Mouse (Mus musculus) layer of hippocampus, adult 18-20 months (tissue): ENCODE data around the gene Serpinc1. TPM values are rescaled to one million over a fixed set of nuclear protein-coding genes. Genes with fewer than 3 reads are reported as not detected.
"Not testable (repeated sequence)": the region's sequence is repeated elsewhere in the genome, so short reads cannot be mapped to it uniquely, and the experiment has no call there.

Experiments used
- DNase-seq, 2 experiments: peaks; one replicate each; pipeline ENCODE4 v3.0.0; 2022; ENCODE audit warnings: low spot score in 2 of 2
- total RNA-seq, 2 experiments: library from RNA; stranded (reverse); gene quantifications; 2 replicates each; pipeline ENCODE4 v1.2.3; 2021

Serpinc1 gene
- total RNA-seq, 2 experiments from 2014 or later = 0.10 TPM

DNA sequence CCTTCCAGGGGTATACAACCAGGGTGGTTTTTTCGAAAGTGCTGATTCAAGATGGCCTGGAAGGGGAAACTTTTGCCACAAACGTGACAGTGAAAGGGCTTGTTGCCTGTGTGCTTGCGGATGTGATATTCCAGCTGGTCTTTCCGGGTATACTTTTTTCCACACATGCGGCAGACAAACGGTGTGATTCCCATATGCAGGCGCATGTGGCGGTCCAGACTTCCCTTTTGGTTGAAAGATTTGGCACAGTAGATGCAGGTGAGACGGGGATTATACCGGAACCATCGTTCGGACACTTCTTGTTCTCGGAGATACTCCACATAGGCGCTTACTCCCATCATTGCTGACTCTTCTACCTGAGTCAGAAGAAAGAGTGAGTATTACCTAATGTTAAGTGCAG lies 41.7 kb downstream of the Serpinc1 start:
- no peak for DNase-seq

- no peak for DNase-seq
These were observed 47.2 kb downstream of the Serpinc1 start for GRCm38 (mm10) chr1:161025410-161026210.

DNA sequence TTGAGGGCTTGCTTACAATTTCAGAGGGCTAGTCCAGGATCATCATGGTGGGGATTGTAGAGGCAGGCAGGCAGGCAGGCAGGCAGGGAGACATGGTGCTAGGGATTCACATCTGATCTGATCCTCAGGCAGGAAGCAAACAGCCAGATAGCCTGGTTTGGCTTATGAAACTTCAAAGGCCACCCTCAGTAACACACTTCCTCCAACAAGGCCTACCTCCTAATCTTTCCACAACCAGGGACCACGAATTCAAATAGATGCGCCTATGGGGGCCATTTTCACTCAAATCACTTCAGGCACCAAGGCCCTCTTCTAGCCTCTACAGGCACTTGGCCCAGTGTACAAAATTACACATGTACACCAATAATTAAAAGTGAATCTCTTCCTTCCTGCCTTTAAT lies 48.8 kb downstream of the Serpinc1 start:
- DNase-seq = no peak

DNA sequence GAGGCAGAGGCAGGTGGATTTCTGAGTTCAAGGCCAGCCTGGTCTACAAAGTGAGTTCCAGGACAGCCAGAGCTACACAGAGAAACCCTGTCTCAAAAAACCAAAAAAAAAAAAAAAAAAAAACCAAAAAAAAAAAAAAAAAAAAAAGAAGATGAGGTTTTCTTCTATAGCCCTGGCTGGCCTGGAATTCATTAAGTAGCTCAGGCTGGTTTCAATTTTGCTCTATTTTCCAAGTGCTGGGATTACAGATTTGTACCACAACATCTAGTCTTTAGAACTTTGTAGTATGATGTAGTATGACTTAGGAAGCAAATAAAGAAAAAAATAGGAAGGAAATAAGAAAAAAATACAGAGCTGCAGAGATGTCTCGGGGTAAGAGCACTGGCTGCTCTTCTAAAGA lies 50.0 kb downstream of the Serpinc1 start:
- not testable (repeated sequence) for DNase-seq

- no peak for DNase-seq
These were observed 51.7 kb downstream of the Serpinc1 start for GRCm38 (mm10) chr1:161030058-161030457.

- DNase-seq = no peak
These were observed 53.5 kb downstream of the Serpinc1 start for GRCm38 (mm10) chr1:161031881-161032280.

DNA sequence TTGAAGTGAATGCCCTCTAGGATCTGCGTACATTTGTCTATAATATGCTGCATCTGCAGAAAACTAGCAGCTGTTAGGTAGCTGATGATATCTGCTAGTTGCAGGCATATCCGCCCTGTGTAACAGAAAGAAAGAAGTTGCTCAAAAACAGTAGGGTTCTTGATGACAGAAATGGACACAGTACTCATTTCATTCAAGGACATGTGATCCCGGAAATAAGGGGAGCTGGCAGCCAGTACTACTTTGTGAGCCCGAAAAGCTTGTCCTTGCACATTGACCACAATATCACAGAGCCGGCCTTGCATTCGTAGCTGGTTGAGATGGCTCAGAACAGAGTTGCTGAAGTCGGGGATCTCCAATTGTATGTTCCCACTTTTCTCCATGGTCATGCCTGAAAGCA lies 54.0 kb downstream of the Serpinc1 start:
- DNase-seq = no peak

GRCm38 (mm10) chr1:161033856-161034434 lies 55.6 kb downstream of the Serpinc1 start:
- DNase-seq = no peak

GRCm38 (mm10) chr1:161034435-161035280 lies 56.3 kb downstream of the Serpinc1 start, which contains the start of gene Zbtb37:
Zbtb37 (minus strand) TSS chr1:161034849.
- peak; percentile 97 to 98 for DNase-seq

DNA sequence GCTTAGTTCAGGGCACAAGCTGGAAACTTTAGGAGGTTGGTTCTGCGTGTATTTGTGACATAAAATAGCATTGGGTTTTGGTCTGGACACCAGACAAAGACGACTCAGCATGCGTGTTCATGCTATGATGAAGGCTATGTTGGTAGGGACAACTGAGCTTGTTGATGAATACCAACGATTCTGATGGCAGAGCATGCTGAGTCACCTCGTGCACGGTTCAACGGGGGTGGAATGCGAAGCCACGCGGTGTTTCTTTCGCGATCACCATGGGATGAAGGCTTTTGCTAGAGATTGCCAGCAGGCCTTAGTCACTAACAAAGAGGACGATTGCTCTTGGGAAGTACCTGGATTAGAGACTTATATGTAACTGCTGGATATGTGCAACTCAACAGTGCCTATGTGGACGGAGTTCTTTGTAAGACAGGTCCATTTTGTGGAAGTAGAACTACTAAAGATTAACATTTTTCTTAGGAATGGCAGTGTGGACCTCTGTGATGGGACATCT lies 56.9 kb downstream of the Serpinc1 start:
- no peak for DNase-seq

GRCm38 (mm10) chr1:161035786-161036404 lies 57.5 kb downstream of the Serpinc1 start:
- DNase-seq = peak in 1 of 2 experiments; percentile 39

DNA sequence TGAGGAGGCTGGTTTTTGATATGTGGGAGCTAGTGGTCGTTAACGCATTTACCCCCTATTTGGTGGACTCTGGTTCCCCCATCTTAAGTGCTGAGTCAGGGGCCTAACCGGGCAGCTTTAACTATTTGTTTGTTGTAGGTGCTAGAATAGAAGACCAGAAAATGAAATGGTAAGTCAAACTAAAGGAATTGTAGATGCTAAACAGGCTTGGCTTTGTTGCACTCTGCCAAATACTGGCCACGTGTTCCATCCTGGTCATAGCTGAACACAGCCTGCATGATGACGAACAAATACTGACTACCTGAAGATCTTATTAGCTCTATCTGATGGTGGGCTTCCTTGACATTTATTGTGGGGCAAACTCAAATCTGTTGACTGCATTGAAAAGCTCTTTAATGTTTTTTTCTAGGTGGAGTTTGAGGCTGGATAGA lies 58.0 kb downstream of the Serpinc1 start:
- no peak for DNase-seq

DNA sequence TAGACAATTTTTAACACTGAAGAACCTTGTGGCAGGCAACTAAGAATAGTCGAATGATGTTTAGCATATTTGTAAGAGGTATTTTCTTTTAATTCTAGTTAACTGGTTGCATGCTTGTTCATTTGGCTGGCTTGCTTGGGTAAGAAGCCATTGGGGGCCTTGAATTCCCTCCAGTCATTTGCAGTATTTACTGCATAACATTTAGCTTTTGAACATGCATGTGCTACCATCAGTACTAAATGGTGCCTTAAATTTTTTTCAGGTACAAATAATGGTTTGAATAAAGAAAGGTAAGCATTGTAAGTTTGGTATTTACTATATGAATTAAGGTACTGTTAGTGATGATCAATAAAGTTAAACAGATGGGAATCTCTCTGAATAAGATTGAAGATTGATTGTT lies 58.6 kb downstream of the Serpinc1 start:
- no peak for DNase-seq

DNA sequence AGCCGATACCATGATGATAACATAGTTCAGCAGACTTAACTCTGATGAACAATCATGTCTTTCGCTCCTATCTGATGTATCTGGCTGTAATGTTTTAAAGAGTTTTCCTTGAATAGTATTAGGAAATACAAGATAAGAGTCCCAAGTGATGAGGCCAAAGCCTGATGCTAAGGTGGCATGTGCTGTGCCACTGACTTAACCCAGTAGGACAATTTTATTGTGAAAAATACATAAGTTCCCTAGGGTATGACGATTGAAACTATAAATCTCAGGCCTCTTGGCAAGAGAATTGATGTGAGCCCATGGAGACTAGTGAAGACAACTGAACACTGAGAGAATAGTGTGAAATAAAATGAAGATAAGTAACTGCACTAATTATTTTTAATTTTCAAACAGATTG lies 59.2 kb downstream of the Serpinc1 start:
- DNase-seq = no peak

- no peak for DNase-seq
These were observed 59.6 kb downstream of the Serpinc1 start for GRCm38 (mm10) chr1:161038004-161038403.

DNA sequence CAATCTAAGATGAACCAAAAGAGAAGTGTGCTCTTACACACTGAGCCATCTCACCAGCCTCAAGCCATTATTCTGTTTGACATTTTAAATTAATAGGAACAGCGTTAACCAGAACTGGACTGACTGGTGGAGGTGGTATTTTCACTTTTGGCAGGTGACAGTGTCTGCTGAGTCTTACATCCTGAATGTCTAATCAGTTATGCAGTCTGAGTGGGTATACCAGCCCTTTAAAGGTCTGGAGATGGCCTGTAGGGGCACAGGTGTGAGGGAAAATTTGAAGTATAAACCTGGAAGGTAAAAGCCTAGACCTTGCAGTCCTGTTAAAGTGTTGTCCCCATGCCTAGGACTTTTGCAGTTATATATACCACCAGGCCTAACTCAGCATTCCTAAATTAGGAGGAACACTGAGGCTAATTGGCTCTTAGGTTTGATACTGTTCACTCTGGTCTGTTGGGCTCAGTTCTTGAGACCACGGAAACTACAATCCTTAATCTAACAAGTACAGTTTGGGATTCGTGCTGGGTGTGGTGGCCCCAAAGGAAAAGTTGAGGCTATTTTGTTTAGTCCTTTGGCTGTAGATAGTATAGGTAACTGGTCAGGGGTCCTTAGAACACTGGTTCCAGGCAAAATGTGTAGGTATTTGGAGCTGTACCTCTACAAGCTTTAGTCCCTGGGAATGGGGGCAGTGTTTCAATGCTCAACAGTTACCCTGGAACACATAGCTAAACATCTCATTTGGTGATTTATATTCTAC lies 60.8 kb downstream of the Serpinc1 start:
- DNase-seq = no peak

- no peak for DNase-seq
These were observed 61.5 kb downstream of the Serpinc1 start for GRCm38 (mm10) chr1:161039741-161040425.

GRCm38 (mm10) chr1:161040426-161040770 lies 62.0 kb downstream of the Serpinc1 start:
- no peak for DNase-seq

DNA sequence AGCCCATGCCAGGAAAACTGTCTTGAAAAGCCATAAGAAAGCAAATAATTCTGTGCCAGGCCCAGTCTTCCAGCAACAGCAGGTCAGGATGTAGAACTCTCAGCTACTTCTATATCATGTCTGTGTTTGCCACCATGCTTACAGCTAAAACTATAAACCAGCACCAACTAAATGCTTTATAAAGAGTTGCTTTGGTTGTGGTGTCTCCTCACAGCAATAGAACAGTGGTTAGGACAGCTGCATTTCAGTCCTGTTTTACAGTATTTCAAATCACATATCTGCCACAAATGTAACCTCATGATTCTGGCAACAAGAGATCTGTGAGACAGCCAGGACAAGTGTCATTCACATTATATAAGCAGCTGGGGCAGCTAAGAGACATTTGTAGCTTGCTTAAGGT lies 62.5 kb downstream of the Serpinc1 start:
- DNase-seq = no peak
